Mouse (Mus musculus) gastrocnemius, postnatal 4 days (tissue): Measurements from ENCODE around the gene Eno1. TPM values are rescaled to one million over a fixed set of nuclear protein-coding genes. Genes with fewer than 3 reads are reported as not detected.

Experiments
- DNase-seq, 2 experiments: peaks; one replicate each; pipeline ENCODE4 v3.0.0; 2021 to 2022; ENCODE audit warnings: low spot score in 2 of 2, mixed read lengths in 2 of 2
- long read RNA-seq, 2 experiments: library from polyadenylated mRNA; stranded (forward); transcript quantifications; one replicate each; pipeline ENCODE4 v2.0.0; 2021
- total RNA-seq, 2 experiments: library from RNA; stranded (reverse); gene quantifications; 2 replicates each; pipeline ENCODE4 v1.2.3; 2021

The Eno1 gene
- 100 to 1,000 TPM; 479 to 529 TPM for total RNA-seq
- long read RNA-seq, experiment 1, transcript Eno1-202 (12 exons, 2,027 nt): major isoform, 202 of 963 reads
- long read RNA-seq, experiment 1, partial matches to known transcripts: 23 of 963 reads
- long read RNA-seq, experiment 1, other reads (novel, unspliced or antisense): 732 of 963 reads
- long read RNA-seq, experiment 2, transcript Eno1-202 (12 exons, 2,027 nt): major isoform, 191 of 1,159 reads
- long read RNA-seq, experiment 2, partial matches to known transcripts: 20 of 1,159 reads
- long read RNA-seq, experiment 2, other reads (novel, unspliced or antisense): 943 of 1,159 reads

DNA sequence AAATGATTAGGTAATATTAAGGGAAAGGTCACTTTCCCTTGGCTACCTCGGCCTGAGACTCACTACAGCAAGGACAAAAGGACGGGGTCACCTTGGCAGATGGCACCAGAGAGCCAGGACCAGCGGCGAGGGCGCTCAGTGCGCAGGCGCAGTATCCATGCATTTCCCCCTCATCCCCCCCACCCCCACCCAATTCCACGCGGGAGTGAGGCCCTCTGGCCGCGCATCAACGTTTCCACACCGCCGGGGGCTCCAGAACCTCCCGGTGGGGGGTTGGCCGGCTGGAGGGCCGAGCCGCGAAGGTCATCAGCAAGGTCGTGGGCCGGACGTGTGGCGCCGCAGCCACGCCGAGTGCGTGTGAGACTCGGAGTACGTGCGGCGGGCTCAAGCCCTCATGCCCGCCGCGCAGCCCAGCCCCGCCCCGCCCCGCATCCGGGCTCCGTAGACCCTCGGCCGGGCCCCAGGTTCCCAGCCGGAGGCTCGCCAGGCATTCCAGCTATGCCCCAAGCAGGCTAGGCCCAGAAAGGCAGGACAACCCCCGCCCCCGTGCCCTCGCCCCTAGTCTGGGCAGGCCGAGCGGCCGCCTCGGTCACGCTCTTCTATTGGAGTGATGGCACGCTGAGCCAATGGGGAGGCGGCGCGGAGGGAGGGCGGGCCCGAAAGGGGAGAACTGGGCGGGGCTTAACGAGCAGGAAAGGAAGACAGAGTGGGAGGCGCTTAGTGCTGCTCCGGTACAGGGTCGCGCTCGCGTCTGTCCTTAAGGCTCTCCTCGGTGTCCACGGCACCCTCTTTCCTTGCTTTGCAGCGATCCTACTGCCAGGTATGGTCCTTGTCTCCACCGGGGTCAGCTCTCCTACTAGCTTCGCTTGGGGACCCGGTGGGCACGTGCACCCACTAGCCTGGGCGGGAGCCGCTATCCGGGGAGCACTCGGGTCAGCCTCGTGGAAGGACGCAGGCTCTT lies at the start of gene Eno1:
Gene Eno1 (plus strand): TSS at position 201 of the 961 bp plus-strand sequence.
- peak; percentile 96 to 97 for DNase-seq

DNA sequence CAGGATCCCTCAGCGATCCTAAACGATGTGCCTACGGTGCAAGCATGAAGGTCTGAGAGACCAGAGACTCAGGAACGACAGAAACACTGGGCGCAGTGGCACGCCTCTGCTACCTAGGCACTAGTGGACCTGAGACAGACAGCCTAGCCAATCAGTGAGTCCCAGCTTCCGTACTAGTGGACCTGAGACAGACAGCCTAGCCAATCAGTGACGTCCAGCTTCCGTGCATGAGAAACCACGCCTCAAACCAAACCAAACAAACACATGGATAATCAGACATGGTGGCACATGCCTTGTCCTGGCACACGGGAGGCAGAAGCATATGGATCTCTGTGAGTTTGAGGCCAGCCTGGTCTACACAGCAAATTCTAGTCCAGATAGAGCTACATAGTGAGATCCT lies 48.3 kb upstream of the Eno1 start:
- DNase-seq: no peak

DNA sequence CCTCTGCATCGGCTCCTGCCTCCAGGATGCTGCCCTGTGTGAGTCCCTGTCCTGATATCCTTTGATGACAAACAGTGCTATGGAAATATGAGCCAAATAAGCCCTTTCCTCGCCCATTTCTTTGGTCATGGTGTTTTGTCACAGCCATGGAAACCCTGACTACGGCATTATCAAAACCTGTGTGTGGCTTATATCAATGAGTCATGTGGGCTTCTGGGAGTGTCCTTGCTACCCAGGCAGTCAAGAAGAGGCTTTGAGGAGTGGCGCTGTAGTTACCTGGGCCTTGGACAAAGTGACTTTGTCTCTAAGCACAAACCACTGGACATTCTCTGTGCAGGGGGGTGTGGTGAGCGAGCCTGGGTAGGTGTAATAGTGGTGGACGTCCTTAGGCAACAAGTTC lies 44.3 kb upstream of the Eno1 start:
- DNase-seq: no peak

DNA sequence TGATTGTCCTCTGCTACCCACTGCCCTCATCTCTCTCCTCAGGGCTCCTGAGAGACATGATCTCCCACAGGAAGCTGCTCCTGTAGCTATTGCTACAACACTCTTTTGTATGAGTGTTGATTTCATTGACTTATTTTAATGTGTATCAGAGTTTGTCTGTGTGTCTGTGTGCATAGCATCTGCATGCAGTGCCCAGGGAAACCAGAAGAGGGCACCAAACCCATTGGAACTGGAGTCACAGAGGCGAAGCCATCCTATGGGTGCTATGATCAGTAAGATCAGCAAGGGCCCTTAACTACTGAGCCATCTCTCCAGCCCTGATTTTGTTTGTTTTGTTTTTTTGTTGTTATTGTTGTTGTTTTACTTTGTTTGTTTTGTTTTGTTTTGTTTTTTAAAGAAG lies 42.6 kb upstream of the Eno1 start:
- peak in 1 of 2 experiments; percentile 29 for DNase-seq

DNA sequence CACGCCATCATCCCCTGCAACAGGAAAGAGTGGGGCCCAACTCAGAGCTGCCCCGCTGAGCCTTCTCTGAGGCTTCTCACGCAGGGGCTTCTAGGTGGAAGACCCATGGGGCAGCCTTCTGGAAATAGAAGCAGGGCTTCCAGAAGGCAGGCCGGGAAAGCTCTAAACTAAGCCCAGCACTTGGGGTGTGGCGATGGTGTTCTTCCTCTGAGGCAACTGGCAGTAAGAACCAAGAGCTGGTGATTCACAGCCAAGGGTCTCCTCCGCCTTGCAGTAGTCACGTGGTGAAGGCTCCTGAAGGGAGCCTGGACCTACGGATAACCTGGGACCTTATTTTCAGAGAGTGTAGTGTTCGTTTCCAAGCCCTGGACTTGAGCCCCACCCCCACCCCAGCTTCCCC lies 38.3 kb upstream of the Eno1 start:
- DNase-seq: no peak

DNA sequence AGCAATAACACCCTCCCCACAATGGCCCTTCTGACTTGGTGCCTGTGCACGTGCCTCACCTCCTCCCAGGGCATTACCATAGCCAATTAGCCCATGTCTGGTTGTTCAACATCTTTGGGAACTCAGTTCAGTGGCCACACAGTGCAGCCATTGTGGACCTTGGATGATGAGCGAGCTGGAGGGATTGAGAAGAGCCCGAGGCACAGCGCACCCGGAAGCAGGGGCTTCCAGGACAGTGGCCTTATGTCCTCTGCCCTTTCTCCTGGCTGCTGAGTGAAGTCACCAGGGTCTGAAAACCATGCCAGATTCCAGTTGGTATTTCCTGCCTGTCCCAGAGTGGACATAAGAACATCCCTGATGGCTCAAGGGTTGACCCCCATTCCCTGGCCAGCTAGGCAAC lies 35.3 kb upstream of the Eno1 start, which contains the start of gene Car6:
Gene Car6 (minus strand): TSS at position 101 of the 400 bp plus-strand sequence.
- no peak for DNase-seq

DNA sequence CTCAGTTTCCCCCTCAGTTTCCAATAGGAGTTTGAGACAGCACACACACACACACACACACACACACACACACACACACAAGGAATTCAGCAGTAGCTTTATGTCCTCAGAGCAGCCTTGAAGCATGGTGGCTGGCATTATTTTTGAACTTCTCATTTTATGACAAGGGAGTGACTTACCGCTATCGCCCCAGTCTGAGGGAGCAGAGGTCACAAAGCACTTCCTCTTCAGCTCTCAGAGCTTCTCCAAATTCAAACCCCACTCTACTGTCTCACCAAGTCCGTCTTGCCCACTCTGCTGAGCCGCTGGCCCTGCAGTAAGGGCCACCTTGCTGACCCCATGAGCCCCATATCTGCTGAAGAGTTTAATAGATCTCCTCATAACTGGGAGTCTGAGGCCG lies 33.8 kb upstream of the Eno1 start:
- DNase-seq: no peak

DNA sequence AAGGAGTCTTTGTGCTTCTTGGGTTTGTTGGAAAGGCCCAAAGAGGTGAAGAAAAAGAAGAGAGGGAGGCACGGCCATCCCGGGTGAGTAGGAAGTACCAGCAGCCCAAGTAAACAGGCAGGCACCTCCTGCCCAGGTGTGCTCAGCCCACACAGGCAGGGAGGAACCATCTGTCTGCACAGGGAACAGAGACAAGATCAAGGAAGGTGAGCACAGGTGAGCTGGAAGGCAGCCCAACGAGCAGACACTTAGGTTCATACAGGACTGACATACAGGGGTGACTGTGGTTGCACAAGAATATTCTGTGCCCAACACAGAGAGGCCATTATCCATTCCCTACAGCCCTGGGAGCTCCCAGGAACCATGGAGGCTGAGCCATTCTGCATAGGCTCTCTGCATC lies 31.6 kb upstream of the Eno1 start:
- no peak for DNase-seq

DNA sequence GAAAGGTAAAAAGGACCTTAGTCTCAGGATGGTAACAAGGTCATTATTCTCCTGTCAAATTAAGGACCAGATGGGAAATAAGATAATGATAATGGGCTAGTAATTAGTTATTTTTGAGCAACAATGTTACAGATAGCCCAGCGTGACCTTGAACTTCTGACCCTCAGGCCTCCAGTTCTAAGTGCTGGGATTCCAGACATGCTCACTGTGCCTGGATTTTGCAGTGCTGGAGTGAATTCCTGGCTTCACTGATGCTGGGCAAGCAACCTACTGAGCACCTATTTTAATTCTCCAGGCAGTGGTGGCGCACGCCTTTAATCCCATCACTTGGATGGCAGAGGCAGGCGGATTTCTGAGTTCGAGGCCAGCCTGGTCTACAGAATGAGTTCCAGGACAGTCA lies 26.8 kb upstream of the Eno1 start:
- no peak for DNase-seq

DNA sequence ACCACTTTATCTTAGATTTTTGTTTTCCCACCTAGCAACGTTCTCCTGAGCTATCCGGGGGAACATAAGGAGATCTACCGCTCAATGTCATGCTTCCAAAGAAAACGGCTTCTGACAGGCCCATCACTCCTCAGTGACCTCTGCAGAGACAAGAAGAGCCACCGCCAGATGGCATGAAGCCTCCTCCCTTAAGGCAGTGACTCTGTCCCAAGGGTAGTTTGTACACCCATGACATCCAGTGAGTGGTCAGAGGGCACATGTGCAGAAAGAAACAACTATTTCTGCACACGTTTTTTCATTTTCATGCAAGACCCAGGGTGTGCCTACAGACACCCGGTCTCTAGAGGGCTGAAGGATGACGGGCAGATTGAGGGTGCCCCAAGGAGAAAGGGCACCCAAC lies 26.2 kb upstream of the Eno1 start:
- no peak for DNase-seq

DNA sequence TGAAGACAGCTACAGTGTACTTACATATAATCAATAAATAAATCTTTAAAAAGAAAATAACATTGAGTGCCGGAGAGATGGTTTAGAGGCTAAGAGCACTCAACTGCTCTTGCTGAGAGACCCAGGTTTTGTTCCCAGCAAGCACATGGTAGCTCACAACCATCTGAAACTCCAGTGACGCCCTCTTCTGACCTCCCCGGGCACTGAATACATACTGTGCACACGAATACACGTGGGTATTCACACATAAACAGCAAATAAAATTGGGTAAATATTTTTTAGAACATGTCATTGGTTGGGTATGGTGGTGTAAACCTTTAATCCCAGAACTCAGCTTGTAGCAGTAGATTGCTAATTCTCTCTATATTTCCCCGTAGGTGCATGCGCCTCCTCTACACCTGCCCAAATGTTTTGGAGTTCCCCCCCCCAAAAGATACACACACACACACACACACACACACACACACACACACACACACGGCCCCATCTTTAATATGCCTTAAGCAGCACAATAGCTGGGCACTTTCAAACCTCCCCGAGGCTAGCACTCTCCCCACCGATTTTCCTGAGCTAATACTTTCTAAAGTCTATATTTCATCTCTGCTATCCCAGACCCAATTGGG lies 24.5 kb upstream of the Eno1 start:
- no peak for DNase-seq

DNA sequence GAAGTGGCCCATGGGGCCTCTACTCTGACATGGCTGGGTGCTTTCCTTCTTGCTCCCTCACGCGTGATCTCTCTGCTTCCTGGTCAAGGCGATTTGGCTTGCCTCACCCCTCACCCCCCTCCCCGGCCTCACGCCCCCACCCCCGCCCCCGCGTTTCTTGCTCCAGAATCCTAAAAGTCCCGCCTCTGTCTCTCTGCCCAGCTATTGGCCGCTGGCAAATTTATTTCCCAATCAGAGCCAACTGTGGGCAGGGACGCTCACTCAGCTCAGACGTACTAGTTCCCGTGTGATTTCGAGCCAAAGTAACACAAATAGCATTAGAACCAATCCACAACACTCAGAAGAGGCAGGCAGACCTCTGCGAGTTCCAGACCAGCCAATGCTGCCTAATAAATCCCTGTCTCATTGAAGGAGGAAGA lies 24.0 kb upstream of the Eno1 start:
- DNase-seq: peak in 1 of 2 experiments; percentile 40

DNA sequence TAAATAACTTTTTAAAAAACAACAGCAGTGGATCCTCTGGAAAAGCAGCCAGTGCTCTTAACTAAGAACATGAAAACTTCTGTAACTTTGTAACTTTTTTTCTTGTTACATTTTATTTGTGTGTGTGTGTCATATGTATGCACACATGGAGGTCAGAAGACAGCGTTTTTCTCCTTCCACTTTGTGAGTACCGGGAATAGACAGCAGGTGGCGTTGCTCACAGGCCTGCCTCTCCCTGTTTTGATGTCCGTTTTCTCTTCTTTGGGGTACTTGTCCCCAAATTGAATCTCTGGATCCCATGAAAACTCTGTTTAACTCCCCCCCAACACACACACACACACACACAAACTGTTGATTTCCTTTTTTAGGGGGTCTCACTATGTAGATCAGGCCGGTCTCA lies 22.6 kb upstream of the Eno1 start:
- no peak for DNase-seq

DNA sequence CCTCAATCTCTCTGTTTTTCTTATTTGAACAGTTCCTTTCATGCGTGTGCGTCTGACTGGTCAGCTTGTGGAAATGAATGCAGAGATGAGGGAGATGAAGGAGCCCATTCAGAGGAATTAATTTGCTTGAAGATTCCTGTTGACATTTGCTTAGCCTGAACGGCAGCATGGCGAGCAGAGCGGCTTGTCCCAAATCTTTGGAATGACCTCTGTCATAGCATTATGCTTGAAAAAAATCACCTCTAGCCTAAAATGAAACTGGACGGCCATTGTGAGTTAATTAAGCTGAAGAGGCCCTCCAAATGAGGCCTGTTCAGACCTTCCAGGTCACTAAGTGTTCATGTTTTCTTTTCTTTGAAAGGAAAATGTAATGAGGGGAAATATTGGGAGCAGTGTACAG lies 20.1 kb upstream of the Eno1 start:
- no peak for DNase-seq

DNA sequence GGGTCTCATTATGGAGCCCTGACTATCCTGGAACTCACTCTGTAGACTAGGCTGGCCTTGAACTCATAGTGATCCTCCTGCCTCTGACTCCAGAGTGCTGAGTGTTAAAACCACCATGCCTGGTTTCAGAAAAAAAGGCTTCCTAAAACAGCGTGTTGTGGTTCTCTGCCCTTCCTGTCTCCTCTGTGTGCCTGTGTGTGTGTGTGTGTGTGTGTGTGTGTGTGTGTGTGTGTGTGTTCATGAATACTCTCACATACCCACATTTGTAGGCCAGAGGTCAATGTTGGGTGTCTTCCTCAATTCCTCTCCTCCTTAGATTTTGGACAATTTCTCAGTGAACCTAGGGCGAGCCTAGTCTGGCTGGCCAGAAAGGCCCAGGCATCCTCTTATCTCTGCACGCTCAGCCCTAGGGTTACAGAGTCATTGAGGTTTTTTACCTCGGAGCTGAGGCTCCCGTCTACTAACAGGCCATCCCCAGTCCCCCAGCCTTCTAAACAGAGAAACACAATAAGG lies 19.4 kb upstream of the Eno1 start:
- no peak for DNase-seq

DNA sequence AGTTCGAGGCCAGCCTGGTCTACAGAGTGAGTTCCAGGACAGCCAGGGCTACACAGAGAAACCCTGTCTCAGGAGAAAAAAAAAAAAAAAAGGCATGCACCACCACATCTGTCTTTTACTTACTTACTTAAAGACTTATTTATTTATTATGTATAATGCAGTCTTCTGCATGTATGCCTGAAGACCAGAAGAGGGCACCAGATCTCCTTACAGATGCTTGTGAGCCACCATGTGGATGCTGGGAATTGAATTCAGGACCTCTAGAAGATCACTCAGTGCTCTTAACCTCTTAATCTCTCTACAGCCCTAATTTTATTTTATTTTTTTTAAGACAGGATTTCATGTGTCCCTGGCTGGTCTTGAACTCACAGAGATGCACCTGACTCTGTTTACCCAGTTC lies 18.6 kb upstream of the Eno1 start:
- no peak for DNase-seq

DNA sequence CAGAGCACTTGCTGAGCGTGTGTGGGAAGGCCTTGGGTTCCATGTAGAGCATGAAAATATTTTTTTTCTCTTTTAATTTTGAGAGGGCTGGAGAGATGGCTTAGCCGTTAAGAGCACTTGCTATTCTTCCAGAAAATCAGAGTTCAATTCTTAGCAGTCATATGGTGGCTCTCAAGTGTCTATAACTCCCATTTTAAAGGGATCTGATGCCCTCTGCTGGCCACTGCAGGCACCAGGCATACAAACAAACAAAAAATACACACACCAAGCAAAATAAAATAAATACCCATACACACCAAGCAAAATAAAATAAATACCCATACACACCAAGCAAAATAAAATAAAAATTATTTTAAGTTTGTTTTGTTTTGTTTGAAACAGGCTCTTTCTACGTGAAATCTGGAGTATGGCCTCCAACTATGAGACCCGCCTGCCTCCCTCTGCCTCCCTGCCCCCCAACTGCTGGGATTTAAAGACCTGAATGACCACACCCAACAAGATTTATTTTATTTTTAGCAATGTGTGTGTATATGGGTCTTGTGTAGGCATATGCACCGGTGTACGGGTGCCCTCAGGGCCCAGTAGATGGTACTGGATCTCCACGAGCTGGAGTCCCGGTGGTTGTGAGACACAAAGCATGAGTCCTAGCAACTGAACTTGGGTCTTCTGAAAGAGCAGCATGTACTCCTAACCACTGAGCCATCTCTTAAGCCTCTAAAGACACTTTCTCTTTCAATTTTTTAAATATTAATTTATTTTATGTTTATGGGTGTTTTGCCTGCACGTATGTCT lies 16.8 kb upstream of the Eno1 start:
- peak in 1 of 2 experiments; percentile 47 for DNase-seq

DNA sequence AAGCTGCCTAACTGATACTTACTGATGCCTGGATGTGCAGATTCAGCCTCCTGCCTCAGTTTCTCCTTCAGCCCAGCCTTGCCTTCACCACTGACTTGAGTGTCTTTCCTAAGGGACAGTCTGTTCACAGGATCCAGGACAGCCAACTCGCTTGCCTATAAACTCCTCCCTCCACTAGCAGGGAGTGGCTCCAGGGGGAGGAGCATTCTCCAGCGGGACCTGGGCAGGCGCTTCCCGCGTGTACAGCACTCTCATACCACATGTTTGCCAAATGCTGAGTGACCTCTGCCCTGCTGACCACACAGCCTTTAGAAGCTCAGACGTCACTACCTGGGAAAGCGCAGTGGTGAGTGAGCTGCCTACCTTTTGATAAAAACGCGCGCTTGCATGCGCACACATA lies 15.9 kb upstream of the Eno1 start:
- DNase-seq: no peak

DNA sequence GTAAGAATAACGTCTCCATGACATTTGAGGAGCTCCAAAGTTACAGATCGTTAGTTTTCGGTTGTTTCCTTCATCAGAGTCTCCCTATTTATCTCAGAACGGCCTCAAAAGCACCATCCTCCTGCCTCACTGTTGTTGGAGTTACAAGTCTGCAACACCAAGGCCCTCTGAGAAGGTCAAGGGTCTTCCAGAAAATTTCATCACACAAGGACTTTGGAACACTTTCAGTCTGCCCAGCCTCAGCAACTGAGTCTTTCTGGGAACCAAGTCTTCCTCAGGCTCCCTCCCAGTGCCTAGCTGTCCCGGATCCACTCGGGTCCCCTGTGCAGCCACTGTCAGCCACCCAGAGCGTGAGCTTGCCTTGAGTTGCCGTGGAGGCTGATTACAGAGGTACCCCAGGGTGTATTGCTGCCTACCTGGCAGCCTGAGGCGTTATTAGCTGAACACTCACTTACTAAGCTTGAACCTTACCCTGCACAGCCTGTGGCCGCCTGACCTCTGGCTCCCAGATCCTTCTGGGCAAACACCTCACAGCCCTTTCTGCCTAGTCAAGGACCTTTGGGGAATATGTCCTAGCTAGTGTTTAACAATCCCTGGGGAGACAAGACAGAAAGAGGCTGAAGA lies 15.4 kb upstream of the Eno1 start:
- no peak for DNase-seq

DNA sequence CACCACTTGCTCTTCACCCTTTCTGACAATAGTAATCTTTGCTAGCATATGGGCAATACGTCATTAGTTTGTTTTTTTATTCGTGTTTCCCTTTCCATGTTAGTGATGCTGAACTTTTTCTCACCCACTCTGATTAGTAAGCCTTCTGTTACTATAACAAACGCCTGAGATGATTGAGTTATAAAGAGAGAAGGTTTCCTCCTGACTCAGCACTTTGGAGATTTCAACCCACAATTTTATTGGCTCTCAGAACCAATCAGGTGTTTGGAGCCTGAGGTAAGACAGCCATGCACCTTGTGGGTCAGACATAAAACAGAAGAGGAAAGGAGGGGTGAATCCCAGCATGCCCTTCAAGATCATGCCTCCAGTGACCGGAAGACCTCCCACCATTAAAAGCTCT lies 12.7 kb upstream of the Eno1 start:
- DNase-seq: no peak
